13 mouse cellular contexts compared by ENCODE assay signal in the genomic region with DNA sequence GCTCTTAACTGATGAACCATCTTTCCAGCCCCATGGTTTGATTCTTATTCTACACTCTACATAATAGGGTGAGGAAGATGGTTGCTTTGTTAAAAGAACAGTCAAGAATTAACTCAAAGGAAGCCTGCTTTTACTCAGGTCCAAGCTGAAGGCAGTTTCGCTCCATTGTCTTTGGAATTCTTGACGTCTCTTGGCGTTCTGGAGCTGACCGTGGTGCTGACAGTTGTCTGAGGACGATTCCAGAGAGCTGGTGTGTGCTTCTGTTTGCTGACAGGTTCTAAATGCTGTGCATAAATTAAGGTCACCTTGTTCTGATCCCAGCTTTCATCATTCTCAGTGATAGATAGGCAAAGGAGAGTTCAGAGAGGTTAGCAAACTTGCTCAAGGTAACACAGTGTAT.
DNase-seq lines count a peak whose midpoint lies in the region; ATAC-seq and TF ChIP-seq lines count a peak whose summit lies in the region.
"Had no signal": no experiment of that assay in that cellular context is flagged by ENCODE, and none has a peak within 500 bp of the region (broad histone marks: within the 10 kb centered on the region; RNA-seq: fewer than 3 reads in every experiment).

No protein-coding gene starts in this region.

- no peak overlapping the region for H3K27ac ChIP-seq in hindbrain, embryonic 11.5 days (ENCODE audit: low read depth, low read length)
- H3K27ac ChIP-seq in hindbrain, postnatal 0 days = no peak overlapping the region
- H3K27ac ChIP-seq: limb, embryonic 12.5 days; midbrain, embryonic 12.5 days had no signal

- H3K9ac ChIP-seq in hindbrain, embryonic 11.5 days (ENCODE audit: low read depth, low read length) = no peak overlapping the region
- no peak overlapping the region for H3K9ac ChIP-seq in hindbrain, postnatal 0 days (replicated peaks; ENCODE audit: low read length)
- H3K9ac ChIP-seq: heart, embryonic 12.5 days; limb, embryonic 12.5 days; midbrain, embryonic 12.5 days had no signal

- H3K36me3 ChIP-seq in hindbrain, embryonic 11.5 days (ENCODE audit: control insufficient read depth, insufficient read depth, low read length) = no peaks in the 10 kb centered on the region
- no peaks in the 10 kb centered on the region for H3K36me3 ChIP-seq in hindbrain, postnatal 0 days (ENCODE audit: insufficient read depth, low read length)
- H3K36me3 ChIP-seq: heart, embryonic 12.5 days; limb, embryonic 12.5 days; midbrain, embryonic 12.5 days had no signal

- no peak overlapping the region for H3K4me3 ChIP-seq in hindbrain, embryonic 11.5 days (ENCODE audit: low read depth, low read length)
- H3K4me3 ChIP-seq in hindbrain, postnatal 0 days (ENCODE audit: low read length) = no peak overlapping the region
- H3K4me3 ChIP-seq: heart, embryonic 12.5 days; limb, embryonic 12.5 days; midbrain, embryonic 12.5 days had no signal

- ATAC-seq in hindbrain, embryonic 11.5 days (ENCODE audit: low FRiP score) = no peak
- no peak for ATAC-seq in hindbrain, postnatal 0 days
- no peak for ATAC-seq in erythroblast, adult 5-6 weeks (replicated peaks; ENCODE audit: low FRiP score, poor library complexity, severe bottlenecking)
- no peak for ATAC-seq in inflammation-experienced regulatory T-cells, adult 6 months
- ATAC-seq: hindbrain, embryonic 16.5 days had no signal

- no peaks in the 10 kb centered on the region for H3K9me3 ChIP-seq in hindbrain, embryonic 11.5 days (ENCODE audit: control insufficient read depth, low read length)
- no peaks in the 10 kb centered on the region for H3K9me3 ChIP-seq in hindbrain, postnatal 0 days (ENCODE audit: low read length)
- H3K9me3 ChIP-seq: heart, embryonic 12.5 days; limb, embryonic 12.5 days; midbrain, embryonic 12.5 days had no signal

- WGBS in hindbrain, embryonic 11.5 days = 27% methylated on average over 5 of the region's 5 CpGs
- 42% methylated on average over 5 of the region's 5 CpGs for WGBS in hindbrain, postnatal 0 days

- H3K4me2 ChIP-seq in hindbrain, embryonic 11.5 days (replicated peaks; ENCODE audit: low read depth, low read length) = no peak overlapping the region
- no peak overlapping the region for H3K4me2 ChIP-seq in hindbrain, postnatal 0 days (ENCODE audit: low read depth, low read length)
- H3K4me2 ChIP-seq: heart, embryonic 12.5 days; limb, embryonic 12.5 days; midbrain, embryonic 12.5 days had no signal

- peak; percentile 62 for DNase-seq in hindbrain, embryonic 11.5 days (ENCODE audit: low spot score)
- DNase-seq in hindbrain, postnatal 0 days (ENCODE audit: low spot score) = no peak
- peak; percentile 18 for DNase-seq in Muller cell, postnatal 12 days (ENCODE audit: inconsistent ontology term)
- DNase-seq in embryo, embryonic 11.5 days (ENCODE audit: low read depth, low spot score) = peak; percentile 41
- peak; percentile 17 for DNase-seq in ovary, postnatal 14 days (ENCODE audit: low spot score)
- DNase-seq: cerebellum, adult 11-12 months; thymus, adult 2 months had no signal

- no peaks in the 10 kb centered on the region for H3K27me3 ChIP-seq in hindbrain, embryonic 11.5 days (ENCODE audit: control insufficient read depth, insufficient read depth, low read length)
- H3K27me3 ChIP-seq in hindbrain, postnatal 0 days (ENCODE audit: insufficient read depth, low read length) = no peaks in the 10 kb centered on the region
- H3K27me3 ChIP-seq: heart, embryonic 12.5 days had no signal

- no peak for TF ChIP-seq CTCF in hindbrain, postnatal 0 days (IDR thresholded peaks at IDR 0.05; ENCODE audit: low read depth)

- no peaks in the 10 kb centered on the region for H3K4me1 ChIP-seq in hindbrain, embryonic 11.5 days (replicated peaks; ENCODE audit: control insufficient read depth, insufficient read depth, low read length)
- H3K4me1 ChIP-seq in hindbrain, postnatal 0 days (ENCODE audit: insufficient read depth, low read length) = peaks cover 4% of the 10 kb centered on the region; the same call in 1 of the 2 replicates
- H3K4me1 ChIP-seq: heart, embryonic 12.5 days; limb, embryonic 12.5 days had no signal
